Mouse (Mus musculus) adrenal gland, postnatal 10 days (tissue): ENCODE data around the gene Alkal2. TPM values are rescaled to one million over a fixed set of nuclear protein-coding genes. Genes with fewer than 3 reads are reported as not detected.

Experiments
- DNase-seq: peaks from one replicate; pipeline ENCODE4 v3.0.0; 2021; ENCODE audit warnings: mixed read lengths
- total RNA-seq, 2 experiments: library from RNA; stranded (reverse); gene quantifications; 2 replicates each; pipeline ENCODE4 v1.2.3; 2021

Alkal2 gene
- total RNA-seq, 2 experiments from 2014 or later, result 0.58 to 0.96 TPM

DNA sequence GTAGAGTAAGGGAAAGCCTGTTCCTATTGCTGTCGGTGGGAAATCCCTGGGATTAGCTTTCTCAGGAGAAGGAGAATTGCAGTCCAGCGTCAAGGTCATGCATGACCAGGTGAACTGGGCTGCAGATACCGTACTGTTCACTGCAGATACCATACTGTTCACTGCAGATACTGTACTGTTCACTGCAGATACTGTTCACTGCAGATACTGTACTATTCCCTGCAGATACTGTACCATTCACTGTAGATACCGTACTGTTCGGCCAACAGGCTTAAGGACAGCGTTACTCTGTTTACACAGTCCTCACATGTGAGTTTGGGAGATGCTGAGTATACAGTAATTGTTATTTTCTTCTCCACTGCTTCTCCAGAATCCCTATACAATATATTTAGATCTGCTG, 44.1 kb downstream of the Alkal2 start:
- no peak for DNase-seq

DNA sequence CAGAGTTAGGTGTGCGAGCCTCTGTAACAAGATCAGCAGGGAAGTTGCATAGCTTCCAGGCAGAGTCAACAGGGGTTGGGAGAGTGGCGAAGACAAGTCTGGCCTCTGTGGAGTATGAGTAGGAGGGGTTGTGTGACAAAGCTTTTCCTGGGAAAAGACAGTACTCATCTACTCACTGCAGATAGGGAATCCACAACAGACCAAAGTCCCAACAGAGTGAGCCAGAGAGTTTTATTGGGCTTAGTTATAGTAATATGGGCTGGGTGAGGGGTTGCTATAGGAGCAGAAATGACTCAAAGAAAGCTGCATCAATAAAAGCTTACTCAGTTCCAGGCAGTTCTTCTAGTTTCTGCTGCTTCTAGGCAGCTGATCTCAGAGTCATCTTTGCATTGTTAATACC, 49.2 kb downstream of the Alkal2 start:
- no peak for DNase-seq

DNA sequence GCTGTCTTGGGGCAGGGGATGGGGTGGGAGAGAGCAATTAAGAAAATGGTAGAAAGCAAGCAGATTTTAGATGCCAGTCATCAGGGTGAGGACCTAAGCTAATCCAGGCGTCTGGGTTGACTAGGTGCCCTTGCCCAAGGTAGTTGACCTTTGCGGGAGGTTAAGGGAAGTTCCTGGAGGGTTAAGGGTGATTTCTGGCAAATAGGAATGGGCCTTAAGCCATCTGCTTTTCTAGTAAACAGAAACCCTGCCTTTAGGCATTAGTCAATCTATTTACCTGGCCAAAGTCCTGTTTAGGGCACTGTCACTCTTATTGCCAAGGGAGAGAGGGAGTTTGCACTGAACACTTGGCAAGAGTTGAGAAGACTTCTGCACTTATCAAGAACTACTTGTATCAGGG, 52.8 kb downstream of the Alkal2 start:
- no peak for DNase-seq

Other genes with a start within 250 kb of the Alkal2 start
- gene Acp1, start 27.3 kb downstream of the Alkal2 start, total RNA-seq, result 10 to 100 TPM; 62.3 to 65.5 TPM
- 1 to 10 TPM; 4.8 to 5.8 TPM for gene Sh3yl1, start 27.3 kb downstream of the Alkal2 start, total RNA-seq
- 1 to 10 TPM in 1 of 2 experiments, under 1 TPM in 1; 0.55 to 1.4 TPM for gene Fam110c, start 189.5 kb downstream of the Alkal2 start, total RNA-seq